Mouse (Mus musculus) thymus, adult 2 months (tissue): ENCODE data around the gene Hoxd10.

Source experiments
- CTCF ChIP-seq: fragments of 200-500 bp; IDR thresholded peaks from 2 replicates; pipeline ENCODE4 v1.5.1; 2012; ENCODE audit warnings: mild to moderate bottlenecking, control low read depth, low read length, moderate library complexity, borderline replicate concordance; ENCODE audit not compliant: control insufficient read depth, poor library complexity, insufficient read depth; ENCODE audit errors: extremely low read depth
- POLR2A ChIP-seq: fragments of 200-500 bp; IDR thresholded peaks from 2 replicates; pipeline ENCODE4 v1.6.1; 2012; ENCODE audit warnings: mild to moderate bottlenecking, low read length, control low read depth, moderate library complexity; ENCODE audit not compliant: control insufficient read depth, poor library complexity, insufficient read depth; ENCODE audit errors: extremely low read depth

DNA sequence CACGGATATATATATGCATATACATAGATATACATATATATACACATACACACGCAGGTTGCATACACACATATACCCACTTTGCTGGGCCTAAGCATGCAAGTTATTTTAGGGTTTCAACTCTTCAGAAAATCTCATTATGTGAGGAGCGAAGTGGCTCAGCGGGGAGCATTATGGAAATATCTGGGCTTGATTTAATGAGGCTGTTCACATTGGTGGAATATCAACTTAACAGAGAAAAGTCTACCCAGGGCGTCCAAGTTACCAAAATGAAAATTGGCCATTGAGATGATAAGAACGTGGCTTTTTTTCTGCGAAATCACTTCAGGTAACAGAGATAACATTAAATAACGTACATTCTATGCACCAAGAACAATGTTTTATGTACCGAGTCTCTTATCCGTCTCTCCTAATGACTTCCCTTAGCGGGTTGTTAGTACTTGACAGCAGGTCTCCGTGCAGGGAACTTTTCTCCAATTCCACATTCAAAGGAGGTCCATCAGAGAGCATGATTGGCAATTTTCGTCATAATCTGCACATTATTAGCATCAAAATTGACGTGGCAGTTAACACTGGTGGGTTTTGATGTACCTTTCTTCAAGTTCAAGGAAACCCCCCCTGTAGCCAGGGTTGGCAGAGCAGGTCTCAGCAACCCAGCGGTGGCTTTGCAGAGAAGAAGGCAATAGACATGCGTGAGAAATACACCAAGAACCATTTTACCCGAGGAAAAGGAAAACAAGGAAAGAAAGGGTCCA is 37.8 kb upstream of the Hoxd10 start:
- TF ChIP-seq CTCF (no peak), POLR2A (no peak)
